Mouse (Mus musculus) lung, adult 2 months (tissue): Measurements from ENCODE around the gene Cdcp2. TPM values are rescaled to one million over a fixed set of nuclear protein-coding genes. Genes with fewer than 3 reads are reported as not detected.

ENCODE experiments used
- DNase-seq: peaks from one replicate; pipeline ENCODE4 v3.0.0; 2022
- H3K4me1 ChIP-seq: fragments of 200-500 bp; 2 replicates; pipeline ENCODE4 v1.6.1; 2011; ENCODE audit warnings: low read length; ENCODE audit not compliant: control insufficient read depth, insufficient read depth
- H3K4me3 ChIP-seq: fragments of 200-500 bp; replicated peaks from 2 replicates; pipeline ENCODE3; 2011; ENCODE audit warnings: low read depth, mild to moderate bottlenecking, control low read depth, low read length; ENCODE audit errors: extremely low read depth
- CTCF ChIP-seq: fragments of 200-500 bp; IDR thresholded peaks from 2 replicates; pipeline ENCODE4 v1.5.1; 2011; ENCODE audit warnings: mild to moderate bottlenecking, low read length, control low read depth; ENCODE audit not compliant: insufficient read depth
- POLR2A ChIP-seq: fragments of 200-500 bp; IDR thresholded peaks from 2 replicates; pipeline ENCODE4 v1.6.1; 2011; ENCODE audit warnings: low read depth, mild to moderate bottlenecking, control low read depth, low read length, borderline replicate concordance; ENCODE audit errors: extremely low read depth
- whole genome bisulfite sequencing: fragments of 180-500 bp; shearing (Covaris S2); methylation state at CpG from one replicate; pipeline ENCODE4 v1.1.7; 2018; 5-methylcytosine and 5-hydroxymethylcytosine counted together
- polyA plus RNA-seq: library from polyadenylated mRNA; depleted of rRNA; stranded (reverse); fragments of >200 nt; gene quantifications from 2 replicates; pipeline ENCODE4 v1.2.3, GENCODE M21; 2012

The Cdcp2 gene
- polyA plus RNA-seq, 1 experiment, result not detected

DNA sequence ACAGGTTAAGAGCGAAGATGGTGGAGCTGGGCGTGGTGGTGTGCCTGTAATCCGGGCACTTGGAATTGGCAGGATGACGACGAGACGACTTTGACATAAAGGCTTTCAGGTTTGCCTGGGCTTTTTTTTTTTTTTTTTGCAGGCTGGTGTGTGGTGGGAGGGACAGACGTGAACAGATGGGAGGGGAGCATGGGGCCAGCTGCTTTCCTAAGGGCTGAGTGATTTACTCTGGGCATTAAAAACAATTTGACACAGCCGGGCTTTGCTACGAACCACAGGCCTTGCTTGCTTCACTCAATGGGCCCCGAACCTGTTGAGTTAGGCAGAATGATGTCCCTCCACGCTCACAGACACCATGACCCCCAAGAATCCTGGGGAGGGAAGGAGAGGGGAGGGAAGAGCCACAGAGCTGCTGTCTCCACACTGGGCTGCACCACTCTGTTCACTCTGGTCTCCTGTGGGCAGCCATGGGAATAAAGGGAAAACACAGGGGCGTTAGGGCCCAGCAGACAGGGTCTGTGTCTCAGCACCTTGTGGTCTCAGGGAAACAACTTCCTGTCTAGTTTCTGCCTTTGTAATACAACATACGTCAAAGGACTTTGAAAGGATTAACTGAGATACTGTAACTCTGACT is 30.3 kb downstream of the Cdcp2 start:
- no peak overlapping the region for H3K4me3 ChIP-seq
- DNase-seq, result no peak
- TF ChIP-seq POLR2A, result no peak
- no peak for TF ChIP-seq CTCF
- no peaks in the 10 kb centered on the region for H3K4me1 ChIP-seq
- 77% methylated on average over 13 of the region's 13 CpGs for WGBS

DNA sequence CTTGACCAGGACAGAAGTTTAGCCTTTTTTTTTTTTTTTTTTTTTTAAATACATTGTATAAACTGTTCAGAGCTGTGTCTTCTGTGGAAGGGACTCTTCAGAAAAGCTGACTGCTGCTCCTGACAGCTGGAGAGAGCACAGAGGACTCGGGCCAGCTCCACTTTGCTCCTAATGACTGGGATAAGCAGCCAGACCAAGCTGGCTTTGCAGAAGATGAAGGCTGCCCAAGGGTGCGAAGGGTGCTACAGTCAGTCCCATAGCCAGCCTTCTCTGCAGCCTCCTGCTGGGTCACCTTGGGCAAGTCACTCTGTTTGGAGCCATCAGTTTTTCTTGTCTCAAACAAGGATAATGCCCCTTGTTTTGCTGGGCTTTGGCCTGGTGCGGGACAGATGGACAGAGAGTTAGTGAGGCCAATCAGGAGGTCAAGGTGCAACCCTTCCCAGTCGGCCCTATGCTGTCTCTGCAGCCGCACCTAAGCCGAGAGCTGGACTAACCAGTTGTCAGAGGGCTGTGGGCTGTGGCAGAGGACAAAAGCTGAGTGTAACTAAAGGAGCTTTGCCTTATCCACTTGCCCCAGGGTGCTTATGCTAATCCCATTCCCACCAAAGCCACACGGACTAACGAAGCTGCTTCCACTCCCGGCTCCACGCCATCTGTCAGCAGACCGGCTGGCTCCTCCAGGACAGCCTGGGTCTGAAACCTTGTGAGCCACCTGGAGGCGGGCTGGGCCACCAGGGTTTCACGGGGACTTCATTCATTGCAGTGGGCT is 31.4 kb downstream of the Cdcp2 start:
- TF ChIP-seq POLR2A, result no peak
- TF ChIP-seq CTCF, result no peak
- no peak for DNase-seq
- Histone ChIP-seq H3K4me1 (no peaks in the 10 kb centered on the region), H3K4me3 (no peak overlapping the region)
- 68% methylated on average over 13 of the region's 13 CpGs for WGBS

GRCm38 (mm10) chr4:107129373-107129772 is 32.7 kb downstream of the Cdcp2 start:
- Histone ChIP-seq H3K4me3 (no peak overlapping the region), H3K4me1 (no peaks in the 10 kb centered on the region)
- TF ChIP-seq POLR2A (no peak), CTCF (no peak)
- WGBS, result 72% methylated on average over 8 of the region's 8 CpGs
- no peak for DNase-seq

DNA sequence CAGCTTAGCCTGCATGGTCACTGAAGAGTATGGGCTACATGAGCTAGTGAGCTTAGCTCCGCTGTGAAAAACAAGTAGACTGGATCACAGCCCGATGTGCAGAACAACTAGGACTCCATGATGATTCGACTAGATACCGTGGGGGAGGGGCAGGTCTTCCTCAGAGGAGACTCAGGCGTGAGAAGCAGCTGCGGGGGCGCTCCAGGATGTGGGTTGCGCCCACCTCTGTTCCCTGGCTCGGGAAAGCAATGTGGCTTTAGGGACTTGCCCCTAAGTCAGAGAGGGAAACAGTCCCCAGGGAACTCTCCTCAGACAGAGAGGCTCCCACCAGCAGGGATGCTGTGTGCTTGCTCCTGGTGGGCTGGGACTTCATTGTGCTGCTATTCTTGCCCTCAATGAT is 33.8 kb downstream of the Cdcp2 start:
- TF ChIP-seq CTCF (no peak), POLR2A (no peak)
- WGBS, result 22% methylated on average over 9 of the region's 9 CpGs
- no peak for DNase-seq
- Histone ChIP-seq H3K4me1 (no peaks in the 10 kb centered on the region), H3K4me3 (no peak overlapping the region)

GRCm38 (mm10) chr4:107134891-107135290 is 38.2 kb downstream of the Cdcp2 start:
- no peak for TF ChIP-seq POLR2A
- TF ChIP-seq CTCF, result no peak
- 79% methylated on average over 3 of the region's 3 CpGs for WGBS
- Histone ChIP-seq H3K4me1 (no peaks in the 10 kb centered on the region), H3K4me3 (no peak overlapping the region)
- DNase-seq, result no peak

GRCm38 (mm10) chr4:107135663-107136062 is 39.0 kb downstream of the Cdcp2 start:
- DNase-seq, result no peak
- Histone ChIP-seq H3K4me1 (peaks cover 3% of the 10 kb centered on the region; the same call in 1 of the 2 replicates), H3K4me3 (no peak overlapping the region)
- TF ChIP-seq CTCF (no peak), POLR2A (no peak)
- 74% methylated on average over 5 of the region's 5 CpGs for WGBS

- no peak for DNase-seq
- TF ChIP-seq POLR2A, result no peak
- no peak for TF ChIP-seq CTCF
- Histone ChIP-seq H3K4me3 (no peak overlapping the region), H3K4me1 (peaks cover 3% of the 10 kb centered on the region; the same call in 1 of the 2 replicates)
- 83% methylated on average over 3 of the region's 3 CpGs for WGBS
Observed at GRCm38 (mm10) chr4:107136531-107136930, 39.8 kb downstream of the Cdcp2 start.

DNA sequence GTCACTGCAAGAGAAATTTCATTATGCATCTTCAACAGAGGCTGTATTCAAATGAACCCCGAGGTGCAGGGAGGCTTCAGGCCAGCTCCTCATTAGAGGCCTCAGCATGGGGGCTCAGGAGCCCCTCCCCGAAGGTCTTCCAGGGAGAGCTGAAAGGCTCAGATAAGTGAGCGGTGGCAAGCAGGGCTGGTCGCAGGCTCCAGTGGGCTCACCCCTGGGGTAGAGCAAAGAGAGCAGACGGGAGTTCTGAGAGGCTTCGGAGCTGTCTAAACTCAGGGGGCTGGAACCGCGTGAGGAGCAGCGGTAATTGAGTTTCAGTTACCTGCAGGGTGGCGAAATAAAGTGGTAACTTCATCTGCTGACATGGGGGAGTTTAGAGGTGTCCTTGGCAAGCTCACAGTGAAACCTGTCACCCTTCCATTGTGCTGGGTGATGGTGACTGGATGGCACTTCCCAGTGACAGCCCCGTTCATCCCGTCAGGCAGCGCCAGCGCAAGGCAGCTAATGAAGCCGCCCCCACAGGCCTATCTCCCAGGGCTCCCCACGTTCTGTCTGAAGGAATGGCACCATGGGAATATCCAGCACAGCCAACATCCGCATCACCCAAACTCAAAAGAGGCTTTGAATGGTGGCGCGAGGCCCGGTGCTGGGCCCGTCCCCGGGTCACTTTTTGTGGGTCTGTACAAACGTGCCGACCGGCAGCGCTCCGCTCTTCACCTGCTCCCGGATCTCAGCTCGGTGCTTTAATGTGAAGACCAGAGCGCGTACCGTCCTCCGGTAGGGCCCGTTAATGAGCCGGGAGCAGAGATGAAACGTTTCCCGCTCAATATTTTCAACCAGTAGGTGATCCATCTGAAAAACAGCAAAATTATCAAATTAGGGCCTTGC is 42.5 kb downstream of the Cdcp2 start:
- no peak overlapping the region for H3K4me3 ChIP-seq
- 77% methylated on average over 37 of the region's 37 CpGs for WGBS
- TF ChIP-seq CTCF (no peak), POLR2A (no peak)
- DNase-seq, result no peak
- peaks cover 3% of the 10 kb centered on the region; the same call in 1 of the 2 replicates for H3K4me1 ChIP-seq
